Mouse (Mus musculus): ENCODE measurements at regions not wholly inside any gene's neighbourhood (a gene's known extent, or its start where the extent isn't known, plus 50 kb on each side); places are given as distances from the start of the nearest gene placed in this dataset.
A peak's percentile ranks its signal among the peaks of the same experiment; 100 is the strongest.

GRCm38 (mm10) chr3:38613706-38614105 is 129.1 kb upstream of the Ankrd50 start:
- DNase-seq (ENCODE audit: low spot score) = no peak
- WGBS = 74% methylated on average over 6 of the region's 6 CpGs
- no peak for TF ChIP-seq POLR2A (IDR thresholded peaks at IDR 0.05; ENCODE audit: borderline replicate concordance, extremely low read depth, insufficient read depth, insufficient read length)

GRCm38 (mm10) chr3:38591531-38591930 is 106.9 kb upstream of the Ankrd50 start:
- WGBS = 88% methylated on average over 1 of the region's 1 CpGs
- no peaks in the 10 kb centered on the region for H3K9me3 ChIP-seq (ENCODE audit: control insufficient read depth, low read length)
- H3K36me3 ChIP-seq (ENCODE audit: control insufficient read depth, insufficient read depth, low read length) = no peaks in the 10 kb centered on the region
- no peak for TF ChIP-seq POLR2A (IDR thresholded peaks at IDR 0.05; ENCODE audit: borderline replicate concordance, extremely low read depth, insufficient read depth, insufficient read length)
- no peak for DNase-seq (ENCODE audit: low spot score)
- H3K27ac ChIP-seq (replicated peaks; ENCODE audit: low read depth, low read length) = no peak overlapping the region
- no peak overlapping the region for H3K4me2 ChIP-seq (replicated peaks; ENCODE audit: low read depth, low read length, severe bottlenecking)
- H3K4me1 ChIP-seq (ENCODE audit: control insufficient read depth, insufficient read depth, low read length) = no peaks in the 10 kb centered on the region
- H3K27me3 ChIP-seq (ENCODE audit: control insufficient read depth, insufficient read depth, low read length) = no peaks in the 10 kb centered on the region
- no peak overlapping the region for H3K9ac ChIP-seq (ENCODE audit: low read depth, low read length, severe bottlenecking)
- H3K4me3 ChIP-seq (replicated peaks; ENCODE audit: low read length) = no peak overlapping the region
- ATAC-seq (ENCODE audit: low FRiP score, low read depth) = no peak

More at GRCm38 (mm10) chr3:38613706-38614105, 129.1 kb upstream of the Ankrd50 start:
- peaks cover 5% of the 10 kb centered on the region for H3K4me1 ChIP-seq (ENCODE audit: control insufficient read depth, insufficient read depth, low read length)
- H3K4me2 ChIP-seq (replicated peaks; ENCODE audit: low read depth, low read length, severe bottlenecking) = no peak overlapping the region
- no peak for ATAC-seq (ENCODE audit: low FRiP score, low read depth)
- H3K9me3 ChIP-seq (ENCODE audit: control insufficient read depth, low read length) = no peaks in the 10 kb centered on the region
- H3K27ac ChIP-seq (replicated peaks; ENCODE audit: low read depth, low read length) = no peak overlapping the region
- no peaks in the 10 kb centered on the region for H3K27me3 ChIP-seq (ENCODE audit: control insufficient read depth, insufficient read depth, low read length)
- H3K4me3 ChIP-seq (replicated peaks; ENCODE audit: low read length) = no peak overlapping the region
- H3K36me3 ChIP-seq (ENCODE audit: control insufficient read depth, insufficient read depth, low read length) = no peaks in the 10 kb centered on the region
- no peak overlapping the region for H3K9ac ChIP-seq (ENCODE audit: low read depth, low read length, severe bottlenecking)

GRCm38 (mm10) chr3:38588966-38589365 is 104.3 kb upstream of the Ankrd50 start:
- Histone ChIP-seq H3K9ac (ENCODE audit: low read depth, low read length, severe bottlenecking) (no peak overlapping the region), H3K27me3 (ENCODE audit: control insufficient read depth, insufficient read depth, low read length) (no peaks in the 10 kb centered on the region), H3K36me3 (ENCODE audit: control insufficient read depth, insufficient read depth, low read length) (no peaks in the 10 kb centered on the region), H3K4me2 (replicated peaks; ENCODE audit: low read depth, low read length, severe bottlenecking) (no peak overlapping the region), H3K9me3 (ENCODE audit: control insufficient read depth, low read length) (no peaks in the 10 kb centered on the region), H3K4me3 (replicated peaks; ENCODE audit: low read length) (no peak overlapping the region), H3K4me1 (ENCODE audit: control insufficient read depth, insufficient read depth, low read length) (peaks cover 5% of the 10 kb centered on the region; the same call in 1 of the 2 replicates), H3K27ac (replicated peaks; ENCODE audit: low read depth, low read length) (no peak overlapping the region)
- DNase-seq (ENCODE audit: low spot score) (no peak), ATAC-seq (ENCODE audit: low FRiP score, low read depth) (no peak)
- no peak for TF ChIP-seq POLR2A (IDR thresholded peaks at IDR 0.05; ENCODE audit: borderline replicate concordance, extremely low read depth, insufficient read depth, insufficient read length)

- no peaks in the 10 kb centered on the region for H3K36me3 ChIP-seq (ENCODE audit: control insufficient read depth, insufficient read depth, low read length)
- no peak overlapping the region for H3K4me3 ChIP-seq (replicated peaks; ENCODE audit: low read length)
- no peaks in the 10 kb centered on the region for H3K27me3 ChIP-seq (ENCODE audit: control insufficient read depth, insufficient read depth, low read length)
- ATAC-seq (ENCODE audit: low FRiP score, low read depth) (no peak), DNase-seq (ENCODE audit: low spot score) (peak; percentile 65)
- H3K9me3 ChIP-seq (ENCODE audit: control insufficient read depth, low read length) = no peaks in the 10 kb centered on the region
- WGBS = 75% methylated on average over 5 of the region's 5 CpGs
- no peak overlapping the region for H3K9ac ChIP-seq (ENCODE audit: low read depth, low read length, severe bottlenecking)
- H3K27ac ChIP-seq (replicated peaks; ENCODE audit: low read depth, low read length) = no peak overlapping the region
- TF ChIP-seq POLR2A (IDR thresholded peaks at IDR 0.05; ENCODE audit: borderline replicate concordance, extremely low read depth, insufficient read depth, insufficient read length) = no peak
- peaks cover 5% of the 10 kb centered on the region; the same call in 1 of the 2 replicates for H3K4me1 ChIP-seq (ENCODE audit: control insufficient read depth, insufficient read depth, low read length)
- no peak overlapping the region for H3K4me2 ChIP-seq (replicated peaks; ENCODE audit: low read depth, low read length, severe bottlenecking)
Measured at GRCm38 (mm10) chr3:38585509-38585908, 100.9 kb upstream of the Ankrd50 start.

- no peaks in the 10 kb centered on the region for H3K36me3 ChIP-seq (ENCODE audit: control insufficient read depth, insufficient read depth, low read length)
- H3K27me3 ChIP-seq (ENCODE audit: control insufficient read depth, insufficient read depth, low read length) = no peaks in the 10 kb centered on the region
- no peak overlapping the region for H3K4me2 ChIP-seq (replicated peaks; ENCODE audit: low read depth, low read length, severe bottlenecking)
- TF ChIP-seq POLR2A (IDR thresholded peaks at IDR 0.05; ENCODE audit: borderline replicate concordance, extremely low read depth, insufficient read depth, insufficient read length) = no peak
- H3K4me3 ChIP-seq (replicated peaks; ENCODE audit: low read length) = no peak overlapping the region
- ATAC-seq (ENCODE audit: low FRiP score, low read depth) (no peak), DNase-seq (ENCODE audit: low spot score) (no peak)
- WGBS = 62% methylated on average over 1 of the region's 1 CpGs
- H3K9ac ChIP-seq (ENCODE audit: low read depth, low read length, severe bottlenecking) = no peak overlapping the region
- H3K9me3 ChIP-seq (ENCODE audit: control insufficient read depth, low read length) = no peaks in the 10 kb centered on the region
- peaks cover 5% of the 10 kb centered on the region; the same call in 1 of the 2 replicates for H3K4me1 ChIP-seq (ENCODE audit: control insufficient read depth, insufficient read depth, low read length)
- no peak overlapping the region for H3K27ac ChIP-seq (replicated peaks; ENCODE audit: low read depth, low read length)
Measured at GRCm38 (mm10) chr3:38579781-38580180, 95.1 kb upstream of the Ankrd50 start.

All from limb, embryonic 14.5 days (tissue).